Mouse (Mus musculus) forebrain, embryonic 14.5 days (tissue): ENCODE results near the gene Mgarp. TPM values are rescaled to one million over a fixed set of nuclear protein-coding genes. Genes with fewer than 3 reads are reported as not detected.
"Not testable (repeated sequence)": the region's sequence is repeated elsewhere in the genome, so short reads cannot be mapped to it uniquely, and the experiment has no call there.

Experiments used
- ATAC-seq: fragments of 200-750 bp; cut with Nextera tagmentation; 2 replicates; pipeline ENCODE4 v1.8.0; 2017; ENCODE audit warnings: mild to moderate bottlenecking, moderate library complexity
- DNase-seq: peaks from one replicate; pipeline ENCODE4 v3.0.0-alpha.2; 2015; ENCODE audit warnings: low spot score
- H3K27ac ChIP-seq: fragments of 300-500 bp; sonication (generic); 2 replicates; pipeline ENCODE4 v1.5.1; 2014; ENCODE audit warnings: low read depth, mild to moderate bottlenecking, control low read depth, low read length, moderate library complexity
- H3K27me3 ChIP-seq: fragments of 300-500 bp; sonication (generic); replicated peaks from 2 replicates; pipeline ENCODE4 v1.6.1; 2014; ENCODE audit warnings: low read length, control low read depth, mixed read lengths; ENCODE audit not compliant: control insufficient read depth, insufficient read depth
- H3K36me3 ChIP-seq: fragments of 300-500 bp; sonication (generic); 2 replicates; pipeline ENCODE4 v1.6.1; 2014; ENCODE audit warnings: low read length, control low read depth; ENCODE audit not compliant: control insufficient read depth, insufficient read depth
- H3K4me1 ChIP-seq: fragments of 300-500 bp; sonication (generic); 2 replicates; pipeline ENCODE4 v1.6.1; 2014; ENCODE audit warnings: antibody characterized with exemption, low read length, control low read depth; ENCODE audit not compliant: control insufficient read depth, insufficient read depth
- H3K4me2 ChIP-seq: fragments of 300-500 bp; sonication (generic); 2 replicates; pipeline ENCODE4 v1.6.1; 2014; ENCODE audit warnings: mild to moderate bottlenecking, control low read depth, low read length
- H3K4me3 ChIP-seq: fragments of 300-500 bp; sonication (generic); 2 replicates; pipeline ENCODE4 v1.5.1; 2014; ENCODE audit warnings: low read depth, low read length, control low read depth
- H3K9ac ChIP-seq: fragments of 300-500 bp; sonication (generic); 2 replicates; pipeline ENCODE4 v1.6.1; 2014; ENCODE audit warnings: mild to moderate bottlenecking, low read length, control low read depth, moderate library complexity
- H3K9me3 ChIP-seq: fragments of 300-500 bp; sonication (generic); replicated peaks from 2 replicates; pipeline ENCODE4 v1.6.1; 2016; ENCODE audit warnings: low read length, control low read depth, mixed read lengths; ENCODE audit not compliant: control insufficient read depth
- WGBS: fragments of 180-500 bp; shearing (Covaris S2); extraction: QIAGEN DNeasy Blood & Tissue Kit; methylation state at CpG from one replicate; pipeline ENCODE4 v1.1.7; 2014; 5-methylcytosine and 5-hydroxymethylcytosine counted together
- polyA plus RNA-seq: library from polyadenylated mRNA; unstranded; fragments of >200 nt; fragmentation: Nextera tagmentation; extraction: Ambion mirVana; gene quantifications from 2 replicates; pipeline ENCODE4 v1.2.1, GENCODE M21; 2014

Mgarp gene
- 0.56 and 0.77 TPM in 2 replicates for polyA plus RNA-seq

- Histone ChIP-seq H3K4me3 (peak within 1 kb of the TSS; percentile 39), H3K9ac (peak within 1 kb of the TSS; percentile 52; the same call in 1 of the 2 replicates), H3K27me3 (0 out of 2 replicates have a peak, but pooled peaks cover 9% of the 10 kb centered on the region), H3K27ac (no peak within 1 kb of the TSS), H3K36me3 (no peaks in the 10 kb centered on the region), H3K9me3 (no peaks in the 10 kb centered on the region), H3K4me1 (no peaks in the 10 kb centered on the region; the same call in 1 of the 2 replicates), H3K4me2 (peak within 1 kb of the TSS; percentile 67)
- 2% methylated on average over 41 of the region's 41 CpGs for WGBS
- peak; percentile 71 for DNase-seq
- peak; percentile 88 for ATAC-seq
Measured at GRCm38 (mm10) chr3:51396219-51397068, at the start of gene Mgarp. Gene Mgarp, minus strand, starts transcription at chr3:51396738.

DNA sequence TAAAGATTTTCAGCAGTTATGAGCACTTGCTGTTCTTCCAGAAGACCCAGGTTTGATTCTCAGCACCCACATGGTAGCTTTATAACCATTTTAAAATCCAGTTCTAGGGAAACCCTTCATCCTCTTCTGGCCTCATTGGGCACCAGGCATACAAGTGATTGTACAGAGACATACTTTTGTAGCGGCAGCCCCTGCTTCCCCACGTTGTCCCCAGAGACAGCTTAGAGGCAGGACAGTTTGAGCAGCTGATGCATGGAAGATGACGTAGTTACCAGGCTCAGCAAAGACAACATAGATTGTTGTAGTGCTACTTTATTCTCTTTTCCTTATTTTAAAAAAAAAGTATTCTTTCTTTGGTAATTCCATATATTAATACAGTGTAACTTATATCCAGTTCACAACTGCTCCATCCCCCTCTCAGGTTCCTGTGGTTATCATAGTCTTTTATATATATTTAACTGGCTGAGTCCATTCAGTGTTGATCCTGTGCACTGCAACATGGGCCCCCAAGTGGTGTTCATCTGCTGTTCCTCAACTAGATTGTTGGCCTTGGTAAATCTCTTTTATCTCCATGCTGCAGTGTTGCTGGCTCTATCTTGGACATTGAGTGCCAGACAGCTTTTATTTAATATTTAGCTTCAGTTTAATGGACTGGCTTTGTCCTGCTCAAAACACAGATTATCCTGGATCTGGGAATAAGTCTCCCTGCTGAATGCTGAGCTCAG lies 38.5 kb upstream of the Mgarp start:
- H3K4me2 ChIP-seq: no peak overlapping the region
- 92% methylated on average over 3 of the region's 3 CpGs for WGBS
- no peak for ATAC-seq

DNA sequence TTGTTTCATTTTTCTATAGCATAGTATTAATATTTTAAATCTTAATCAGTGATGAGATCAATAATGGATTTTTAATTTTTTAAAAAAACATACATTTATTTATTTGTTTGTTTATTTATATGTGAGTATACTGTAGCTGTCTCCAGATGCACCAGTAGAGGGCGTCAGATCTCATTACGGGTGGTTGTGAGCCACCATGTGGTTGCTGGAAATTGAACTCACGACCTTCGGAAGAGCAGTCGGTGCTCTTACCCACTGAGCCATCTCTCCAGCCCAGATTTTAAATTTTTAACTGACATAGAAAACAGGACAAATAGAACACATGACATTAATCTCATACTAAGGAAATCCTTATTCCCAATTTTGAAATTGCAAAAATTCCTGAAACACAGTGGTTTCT lies 37.8 kb upstream of the Mgarp start:
- not testable (repeated sequence) for H3K9ac ChIP-seq, H3K9me3 ChIP-seq, ATAC-seq, H3K4me1 ChIP-seq, H3K4me2 ChIP-seq, H3K36me3 ChIP-seq, H3K27me3 ChIP-seq, DNase-seq, H3K4me3 ChIP-seq, H3K27ac ChIP-seq
- 86% methylated on average over 5 of the region's 5 CpGs for WGBS

More for the DNA sequence above, 38.5 kb upstream of the Mgarp start:
- Histone ChIP-seq H3K4me1 (no peaks in the 10 kb centered on the region), H3K9me3 (no peaks in the 10 kb centered on the region), H3K27me3 (no peaks in the 10 kb centered on the region), H3K4me3 (no peak overlapping the region), H3K36me3 (peaks cover 11% of the 10 kb centered on the region), H3K9ac (no peak overlapping the region), H3K27ac (no peak overlapping the region)
- no peak for DNase-seq

- no peak overlapping the region for H3K9ac ChIP-seq
- no peak overlapping the region for H3K27ac ChIP-seq
- H3K27me3 ChIP-seq: no peaks in the 10 kb centered on the region
- no peaks in the 10 kb centered on the region; the same call in 1 of the 2 replicates for H3K4me1 ChIP-seq
- no peak overlapping the region for H3K4me3 ChIP-seq
- DNase-seq (no peak), ATAC-seq (no peak)
- no peaks in the 10 kb centered on the region for H3K36me3 ChIP-seq
- no peaks in the 10 kb centered on the region for H3K9me3 ChIP-seq
- H3K4me2 ChIP-seq: no peak overlapping the region
Measured at GRCm38 (mm10) chr3:51425394-51425793, 28.9 kb upstream of the Mgarp start.

DNA sequence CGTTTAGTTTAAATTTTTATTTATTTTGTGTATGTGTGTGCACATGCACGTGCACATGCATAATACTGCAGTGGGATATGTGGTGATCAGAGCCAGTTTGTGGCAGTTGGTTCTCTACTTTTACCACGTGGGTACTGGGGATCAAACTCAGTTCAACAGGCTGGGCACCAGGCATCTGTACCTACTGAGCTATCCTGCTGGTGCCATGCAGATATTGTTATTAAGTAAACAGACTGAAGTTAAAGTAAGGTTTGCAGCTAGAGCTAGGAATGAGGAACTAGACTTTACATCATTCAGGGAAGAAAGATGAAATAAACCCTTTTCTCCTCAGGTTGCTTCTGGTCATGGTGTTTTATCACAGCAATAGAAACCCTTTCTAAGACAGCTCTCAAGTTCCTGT lies 25.4 kb upstream of the Mgarp start:
- WGBS: 91% methylated on average over 3 of the region's 3 CpGs
- DNase-seq: no peak
- H3K4me2 ChIP-seq: no peak overlapping the region

GRCm38 (mm10) chr3:51417966-51418365 lies 21.4 kb upstream of the Mgarp start:
- H3K4me1 ChIP-seq: peaks cover 24% of the 10 kb centered on the region
- no peak overlapping the region for H3K9ac ChIP-seq
- DNase-seq (no peak), ATAC-seq (no peak)
- no peaks in the 10 kb centered on the region for H3K27me3 ChIP-seq
- H3K4me3 ChIP-seq: peak overlapping the region; percentile 99; the same call in 1 of the 2 replicates
- no peaks in the 10 kb centered on the region for H3K9me3 ChIP-seq
- 75% methylated on average over 2 of the region's 2 CpGs for WGBS
- H3K27ac ChIP-seq: no peak overlapping the region
- H3K36me3 ChIP-seq: no peaks in the 10 kb centered on the region
- peak overlapping the region; percentile 87 for H3K4me2 ChIP-seq

More for the DNA sequence above, 25.4 kb upstream of the Mgarp start:
- ATAC-seq: no peak
- Histone ChIP-seq H3K4me1 (peaks cover 15% of the 10 kb centered on the region), H3K4me3 (no peak overlapping the region), H3K27ac (no peak overlapping the region), H3K9me3 (no peaks in the 10 kb centered on the region), H3K27me3 (no peaks in the 10 kb centered on the region), H3K36me3 (no peaks in the 10 kb centered on the region), H3K9ac (no peak overlapping the region)

GRCm38 (mm10) chr3:51417485-51417884 lies 20.9 kb upstream of the Mgarp start:
- Histone ChIP-seq H3K27me3 (no peaks in the 10 kb centered on the region), H3K4me2 (peak overlapping the region; percentile 87), H3K4me3 (peak overlapping the region; percentile 99), H3K4me1 (peaks cover 24% of the 10 kb centered on the region), H3K27ac (no peak overlapping the region), H3K9me3 (no peaks in the 10 kb centered on the region), H3K9ac (no peak overlapping the region; the same call in 1 of the 2 replicates), H3K36me3 (no peaks in the 10 kb centered on the region)
- ATAC-seq: no peak
- WGBS: 48% methylated on average over 2 of the region's 2 CpGs
- no peak for DNase-seq

- WGBS: 4% methylated on average over 8 of the region's 8 CpGs
- no peaks in the 10 kb centered on the region for H3K9me3 ChIP-seq
- H3K27ac ChIP-seq: no peak overlapping the region
- no peaks in the 10 kb centered on the region for H3K36me3 ChIP-seq
- peak overlapping the region; percentile 97 for H3K9ac ChIP-seq
- no peak for DNase-seq
- H3K4me2 ChIP-seq: peak overlapping the region; percentile 87
- peak overlapping the region; percentile 99 for H3K4me3 ChIP-seq
- H3K27me3 ChIP-seq: no peaks in the 10 kb centered on the region
- ATAC-seq: no peak
- H3K4me1 ChIP-seq: peaks cover 24% of the 10 kb centered on the region
Measured at GRCm38 (mm10) chr3:51417135-51417458, 20.6 kb upstream of the Mgarp start.
